Mouse (Mus musculus) brain, embryonic 14.5 days (tissue): ENCODE results near the gene Plekhg1.

ENCODE experiments used
- CTCF ChIP-seq: fragments of 200-500 bp; IDR thresholded peaks from 2 replicates; pipeline ENCODE4 v1.5.1; 2012; ENCODE audit warnings: inconsistent platforms, mild to moderate bottlenecking, moderate library complexity, borderline replicate concordance; ENCODE audit not compliant: insufficient read depth, insufficient read length; ENCODE audit errors: extremely low read depth
- POLR2A ChIP-seq: fragments of 200-500 bp; IDR thresholded peaks from 2 replicates; pipeline ENCODE4 v1.6.1; 2012; ENCODE audit warnings: mild to moderate bottlenecking, inconsistent platforms, borderline replicate concordance; ENCODE audit not compliant: poor library complexity, insufficient read depth, insufficient read length, severe bottlenecking; ENCODE audit errors: extremely low read depth

GRCm38 (mm10) chr10:3793825-3794224, 53.7 kb downstream of the Plekhg1 start:
- TF ChIP-seq POLR2A: no peak
- TF ChIP-seq CTCF: no peak
